Mouse (Mus musculus): ENCODE data around the gene Sox5.

Sox5 gene

DNA sequence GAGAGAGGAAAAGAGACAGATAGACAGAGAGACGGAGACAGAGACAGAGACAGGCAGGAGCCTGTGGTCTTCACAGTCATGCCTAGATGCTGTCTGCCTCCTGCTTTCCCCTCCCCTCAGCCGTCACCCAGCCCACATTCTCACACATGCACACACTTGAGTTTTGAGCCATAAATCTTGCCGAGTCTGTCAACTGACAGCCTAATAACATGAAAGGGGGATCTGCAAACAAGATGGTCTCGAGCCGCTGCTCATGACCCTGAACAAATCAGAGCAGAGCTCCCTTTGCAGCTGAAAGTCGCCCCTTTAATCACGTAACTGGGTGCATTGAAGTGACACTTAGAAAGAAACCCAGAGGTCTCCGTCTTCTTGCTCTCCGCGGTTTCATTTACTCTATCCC, 383.7 kb downstream of the Sox5 start:
- no peak for DNase-seq (ENCODE audit: low spot score)

DNA sequence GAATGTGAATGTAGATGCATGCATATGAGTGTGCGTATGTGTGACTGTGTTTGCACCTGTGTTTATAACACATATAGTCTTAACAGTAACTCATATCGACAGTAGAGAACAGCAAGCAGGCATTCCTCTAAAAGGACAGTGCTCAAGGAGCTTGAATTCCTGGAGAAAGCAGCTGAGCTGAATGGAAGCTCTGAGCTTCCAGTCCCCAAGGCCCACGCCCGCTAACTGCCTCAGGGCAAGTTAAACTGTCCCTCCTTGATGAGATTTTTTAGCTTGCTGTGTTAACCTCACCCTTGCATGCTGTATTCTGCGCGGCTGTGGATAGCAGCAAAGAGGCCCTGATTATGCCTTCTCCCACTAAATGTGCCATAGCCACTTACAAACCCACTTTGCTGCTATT, 388.6 kb downstream of the Sox5 start:
- no peak for DNase-seq (ENCODE audit: low spot score)

DNA sequence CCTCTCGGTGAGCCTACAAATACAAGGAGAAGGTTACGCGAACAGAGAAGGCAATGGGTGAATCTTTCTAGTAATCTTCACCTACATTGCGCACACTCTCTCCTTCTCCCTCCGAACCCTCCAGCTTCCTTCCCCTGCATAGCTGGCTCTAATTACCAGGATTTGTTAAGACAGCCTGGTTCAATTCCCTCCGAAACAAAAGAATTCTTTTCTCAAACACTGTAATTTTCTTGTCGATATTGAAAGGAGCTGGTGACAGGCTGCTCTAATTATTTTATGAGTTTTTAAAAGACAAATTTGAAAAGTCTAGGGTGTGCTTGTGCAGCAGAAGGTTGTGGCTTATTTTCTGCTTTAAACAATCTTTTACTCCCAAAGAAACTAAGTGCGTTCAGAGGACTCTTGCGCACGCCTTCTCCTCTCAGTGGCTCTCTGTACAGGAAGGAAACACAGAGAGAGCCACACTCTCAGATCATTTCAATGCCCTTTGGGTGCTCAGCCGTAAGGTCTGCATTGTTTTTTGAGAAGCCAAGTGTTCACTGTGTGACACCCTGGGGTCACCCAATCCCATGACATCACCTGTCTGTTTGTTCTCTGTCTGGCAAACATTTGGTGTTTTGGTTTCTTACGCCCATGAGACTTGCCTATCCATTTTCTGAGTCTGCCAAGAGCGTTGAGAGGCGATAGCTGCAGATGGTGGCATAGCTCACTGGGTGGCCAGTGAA, 392.3 kb downstream of the Sox5 start:
- no peak for DNase-seq (ENCODE audit: low spot score)

DNA sequence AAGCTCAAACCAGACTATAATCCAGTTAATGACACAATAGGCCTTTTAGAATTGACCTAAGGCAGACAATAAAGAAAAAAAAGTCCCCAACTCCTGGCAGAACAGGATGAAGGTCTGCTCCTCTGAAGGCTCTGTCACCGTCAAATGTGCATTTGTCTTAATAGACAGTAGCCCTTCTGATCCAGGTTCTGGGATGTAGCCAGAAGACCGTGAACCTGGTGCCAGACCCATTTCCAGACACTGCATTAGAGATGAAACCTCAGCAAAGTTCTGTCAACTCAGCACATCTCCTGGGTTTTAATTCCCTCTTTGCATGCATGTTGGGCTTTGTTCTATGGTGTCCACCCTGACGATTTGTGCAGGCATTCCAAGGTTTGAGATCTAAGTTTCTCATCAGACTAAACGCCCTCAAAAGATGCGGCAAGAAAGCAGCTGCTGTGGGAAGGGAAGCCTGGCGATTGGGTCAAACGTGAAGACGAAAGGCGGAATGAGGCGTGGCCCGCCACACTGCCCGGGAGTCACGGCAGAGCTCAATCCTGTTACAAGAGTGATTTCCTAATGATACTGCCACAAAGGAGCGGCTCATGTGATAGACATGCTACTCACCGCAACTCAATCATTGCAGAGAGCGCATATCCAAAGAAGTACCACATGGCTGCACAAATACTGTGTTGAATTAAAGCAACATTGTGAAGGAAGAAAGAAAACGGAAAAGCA, 394.1 kb downstream of the Sox5 start:
- DNase-seq (ENCODE audit: low spot score) = no peak

DNA sequence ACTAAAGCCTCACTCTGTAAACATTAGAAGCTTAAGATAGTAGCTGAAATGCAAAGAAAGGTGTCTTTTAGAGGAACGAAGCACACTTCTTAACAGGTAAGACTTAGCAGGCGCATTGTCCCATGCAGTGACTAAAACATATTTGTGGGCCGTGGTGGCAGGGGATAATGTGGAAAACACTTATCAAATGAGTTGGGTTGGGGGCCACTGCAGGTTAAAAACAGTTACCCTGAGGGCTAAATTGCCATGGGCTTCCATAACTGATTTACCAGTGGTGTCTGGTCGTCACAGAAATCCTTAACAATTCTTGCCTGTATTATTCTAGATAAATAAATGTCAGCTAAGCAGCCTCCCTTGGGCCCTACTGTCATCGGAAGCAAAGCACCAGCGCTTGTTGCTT, 401.1 kb downstream of the Sox5 start:
- no peak for DNase-seq (ENCODE audit: low spot score)

DNA sequence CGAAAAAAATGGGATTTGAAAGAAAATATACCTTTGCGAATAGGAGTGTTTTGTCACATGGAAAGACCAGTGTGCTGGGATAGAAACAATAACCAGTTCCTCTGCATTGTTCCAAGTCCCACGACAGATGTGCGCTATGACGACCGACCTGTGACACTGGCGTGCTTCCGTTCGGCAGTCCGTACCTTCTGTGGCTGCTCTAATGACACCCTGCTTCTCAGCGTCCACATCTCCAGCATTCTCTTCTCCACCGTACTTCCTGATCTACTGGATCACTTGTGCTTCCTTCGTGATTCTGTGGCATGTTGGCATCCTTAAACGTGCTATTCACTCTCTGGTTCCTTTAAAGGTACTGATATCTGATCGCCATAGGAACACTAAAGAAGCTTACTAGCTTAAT, 401.6 kb downstream of the Sox5 start:
- DNase-seq (ENCODE audit: low spot score) = no peak

DNA sequence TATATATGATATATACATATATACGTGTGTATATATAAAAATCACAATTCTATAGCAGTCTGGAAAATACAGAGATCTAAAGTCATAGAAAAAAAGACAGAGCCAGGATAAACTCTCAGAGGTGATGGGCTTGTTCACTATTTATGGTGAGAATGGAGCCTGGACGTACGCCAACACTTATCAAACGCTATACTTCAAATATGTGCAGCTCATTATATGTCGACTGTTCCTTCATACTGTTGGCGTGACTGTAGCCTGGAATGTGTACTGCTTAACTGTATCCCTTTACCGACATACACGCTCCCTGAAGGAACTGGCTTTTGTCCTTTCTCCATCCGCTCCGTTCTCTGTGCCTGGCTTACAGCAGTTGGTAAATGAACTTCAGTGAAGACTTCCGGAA, 407.0 kb downstream of the Sox5 start:
- DNase-seq (ENCODE audit: low spot score) = no peak

DNA sequence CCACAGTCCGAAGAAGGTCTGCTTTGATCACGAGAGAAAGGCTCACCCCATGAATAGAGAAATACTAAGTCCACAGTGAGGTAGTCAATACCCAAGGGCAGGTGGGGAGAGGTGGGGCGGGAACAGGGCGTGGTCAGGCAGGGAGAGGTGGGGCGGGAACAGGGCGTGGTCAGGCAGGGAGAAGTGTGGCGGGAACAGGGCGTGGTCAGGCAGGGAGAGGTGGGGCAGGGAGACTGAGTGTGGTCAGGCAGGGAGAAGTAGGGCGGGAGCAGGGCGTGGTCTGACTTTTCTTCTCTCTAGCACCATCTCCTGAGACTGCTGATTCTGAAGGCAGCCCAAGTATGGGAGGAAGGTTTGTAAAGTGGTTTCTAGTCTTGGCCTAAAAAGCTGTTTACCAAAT, 411.1 kb downstream of the Sox5 start:
- DNase-seq (ENCODE audit: low spot score) = no peak

DNA sequence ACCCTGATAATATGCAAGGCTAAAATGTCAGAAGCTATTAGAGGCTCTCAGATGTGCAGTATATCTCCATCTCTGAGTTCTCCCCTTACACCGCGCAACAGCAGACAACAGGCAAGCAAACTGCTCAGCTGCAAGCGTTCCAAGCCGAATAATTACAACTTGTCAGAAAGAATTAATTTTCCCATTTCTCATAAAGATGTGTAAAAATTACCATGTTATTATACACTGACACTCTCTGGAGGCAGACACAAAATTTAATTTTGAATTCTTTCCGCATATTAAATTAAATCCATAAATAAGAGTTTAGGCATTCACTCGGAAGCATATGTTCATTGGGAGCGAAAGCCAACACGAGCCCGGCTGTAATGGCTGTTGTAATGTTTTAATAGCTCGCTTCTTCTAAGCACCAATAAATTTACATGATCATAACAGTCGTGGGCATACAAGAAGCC, 414.1 kb downstream of the Sox5 start:
- no peak for DNase-seq (ENCODE audit: low spot score)

DNA sequence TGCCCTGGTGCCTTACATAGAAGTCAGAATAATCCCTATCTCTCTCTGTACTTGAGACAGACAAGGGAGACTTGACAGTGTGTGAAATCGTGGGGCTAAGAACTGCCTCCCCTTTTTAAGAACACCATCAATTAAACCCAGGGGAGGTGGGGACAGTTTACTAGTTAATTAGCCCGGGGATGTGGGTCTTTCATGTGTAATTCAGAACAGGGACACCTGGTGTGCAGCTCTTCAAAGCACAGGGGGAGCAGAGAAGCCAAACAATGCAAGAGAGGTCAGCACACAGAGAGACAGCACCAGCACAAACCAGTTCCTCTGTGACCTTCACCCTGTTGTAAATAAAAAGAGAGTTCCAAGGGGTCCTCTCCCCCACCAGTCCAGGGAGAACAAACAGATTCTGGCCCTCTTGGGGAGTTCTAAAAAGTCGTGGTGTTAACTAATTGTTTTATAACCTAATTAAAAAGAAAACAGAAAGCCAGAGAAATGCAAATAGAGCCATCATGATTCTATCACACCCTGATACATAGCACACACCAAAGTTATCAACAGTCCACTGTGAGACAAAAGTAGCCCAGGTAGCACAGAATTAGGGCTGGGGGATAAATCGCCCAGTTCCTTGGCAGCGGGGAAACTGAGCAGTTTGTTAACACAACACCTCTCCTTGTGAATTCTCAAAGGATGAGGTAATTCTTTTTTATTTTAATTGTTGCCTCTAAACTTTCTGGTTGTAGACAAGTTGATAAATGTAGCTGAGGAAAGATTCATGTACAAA, 420.3 kb downstream of the Sox5 start:
- DNase-seq (ENCODE audit: low spot score) = no peak

DNA sequence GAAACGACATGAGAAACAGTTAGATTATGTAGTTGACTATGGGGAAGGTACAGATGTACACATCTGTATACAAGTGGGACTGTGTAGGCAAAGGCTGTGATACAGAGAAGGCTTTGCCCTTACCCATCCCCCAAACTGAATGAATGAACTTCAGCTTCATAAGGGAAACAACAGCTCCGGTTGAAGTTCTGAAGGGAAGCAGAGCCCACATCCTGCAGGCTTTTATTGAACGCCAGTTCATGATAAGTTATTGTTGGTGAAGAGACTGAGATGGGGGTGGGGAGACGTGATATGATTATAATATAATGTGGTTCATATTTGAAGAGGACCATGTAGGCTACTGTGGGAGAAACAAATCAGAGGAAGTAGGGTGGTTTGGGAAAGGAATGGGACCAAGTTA, 424.7 kb downstream of the Sox5 start:
- DNase-seq (ENCODE audit: low spot score) = no peak

DNA sequence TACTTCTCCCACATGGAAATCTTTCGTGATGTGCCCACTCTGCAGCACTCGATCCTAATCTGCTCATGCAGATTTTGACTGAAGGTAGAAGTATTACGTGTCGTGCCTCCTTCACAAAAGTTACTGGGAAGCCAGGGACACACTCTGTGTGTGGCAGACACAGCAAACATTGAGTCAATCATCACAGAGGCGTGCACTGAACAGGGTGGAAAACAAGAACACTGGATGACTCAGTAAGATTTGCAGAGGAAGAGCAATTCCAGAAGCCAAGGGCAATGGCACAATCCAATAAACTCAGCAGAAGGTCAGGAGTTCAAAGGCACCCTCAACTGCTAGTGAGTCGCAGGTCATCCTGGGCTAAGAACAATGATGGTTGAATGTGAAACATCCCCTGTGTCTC, 430.7 kb downstream of the Sox5 start:
- no peak for DNase-seq (ENCODE audit: low spot score)

DNA sequence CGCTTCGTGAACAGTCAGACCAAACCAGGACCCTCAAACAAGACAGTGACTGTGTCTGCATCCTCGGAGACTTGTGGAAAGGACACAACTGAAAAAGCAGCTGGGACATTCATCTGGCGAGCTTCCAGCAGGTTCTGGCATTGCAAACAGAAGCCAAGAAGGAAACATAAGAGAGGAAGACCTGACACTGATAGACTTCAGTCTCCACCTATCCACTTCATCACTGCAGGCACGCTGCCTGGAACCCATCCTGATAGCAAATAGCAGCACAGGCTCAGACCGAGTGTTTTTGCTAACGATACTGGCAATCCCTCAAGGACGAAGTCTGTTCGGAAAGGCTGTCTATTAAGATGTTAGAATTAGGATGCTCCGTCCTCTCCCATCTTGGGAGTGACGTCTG, 438.4 kb downstream of the Sox5 start:
- DNase-seq (ENCODE audit: low spot score) = peak; percentile 46

DNA sequence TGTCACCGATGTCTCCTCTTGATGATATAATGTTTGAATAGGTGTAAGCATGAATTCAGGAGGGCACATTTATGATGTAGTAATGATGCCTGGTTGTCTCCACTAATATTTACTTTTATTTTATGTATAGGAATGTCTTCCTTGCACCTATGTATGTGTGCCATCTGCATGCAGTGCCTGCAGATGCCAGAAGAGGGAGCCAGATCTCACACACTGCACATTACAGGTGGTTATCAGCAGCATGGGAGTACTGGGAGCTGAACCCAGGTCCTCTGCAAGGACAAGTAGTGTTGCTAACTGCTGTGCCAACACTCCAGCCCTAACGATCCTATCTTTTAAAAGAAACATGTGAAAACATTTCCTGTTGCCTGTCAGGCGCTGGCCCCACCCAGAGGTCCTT, 442.2 kb downstream of the Sox5 start:
- DNase-seq (ENCODE audit: low spot score) = no peak

DNA sequence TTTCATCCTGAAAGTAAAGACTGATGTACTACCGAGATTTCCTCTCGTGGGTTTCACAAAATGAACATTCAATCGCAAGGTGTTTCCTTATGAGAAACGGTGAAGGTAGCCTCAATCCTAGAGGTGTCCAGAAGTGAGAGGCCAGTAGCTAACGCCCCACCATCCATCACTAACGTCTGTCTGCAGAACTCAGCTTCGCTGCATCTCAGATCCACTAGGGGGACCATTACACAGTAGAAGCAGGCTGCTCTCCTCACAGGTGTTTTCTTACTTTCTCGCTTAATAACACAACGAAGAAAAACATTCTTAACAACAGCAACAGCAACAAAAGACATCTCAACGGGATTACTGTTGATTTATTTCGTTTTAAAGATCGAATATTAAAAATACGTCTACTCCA, 442.8 kb downstream of the Sox5 start:
- DNase-seq (ENCODE audit: low spot score) = no peak

DNA sequence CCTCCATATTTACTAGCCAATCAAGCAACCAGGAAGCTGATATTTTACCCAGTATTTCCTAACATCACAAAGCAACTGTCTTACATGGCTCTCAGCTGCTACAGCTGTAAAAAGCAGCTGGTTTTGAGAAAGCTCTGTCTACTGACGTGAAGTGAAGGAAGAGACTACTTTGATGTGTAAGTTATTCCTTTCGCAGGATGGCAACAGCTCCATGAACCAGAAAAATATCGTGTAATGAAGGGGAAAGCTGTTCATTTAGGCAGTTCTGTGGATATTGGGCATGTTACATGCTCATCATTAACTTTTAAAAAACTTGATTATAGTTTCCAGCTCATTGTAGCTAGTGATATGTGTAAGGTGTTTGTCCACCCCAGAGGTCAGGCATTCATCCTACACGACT, 443.6 kb downstream of the Sox5 start:
- DNase-seq (ENCODE audit: low spot score) = no peak

DNA sequence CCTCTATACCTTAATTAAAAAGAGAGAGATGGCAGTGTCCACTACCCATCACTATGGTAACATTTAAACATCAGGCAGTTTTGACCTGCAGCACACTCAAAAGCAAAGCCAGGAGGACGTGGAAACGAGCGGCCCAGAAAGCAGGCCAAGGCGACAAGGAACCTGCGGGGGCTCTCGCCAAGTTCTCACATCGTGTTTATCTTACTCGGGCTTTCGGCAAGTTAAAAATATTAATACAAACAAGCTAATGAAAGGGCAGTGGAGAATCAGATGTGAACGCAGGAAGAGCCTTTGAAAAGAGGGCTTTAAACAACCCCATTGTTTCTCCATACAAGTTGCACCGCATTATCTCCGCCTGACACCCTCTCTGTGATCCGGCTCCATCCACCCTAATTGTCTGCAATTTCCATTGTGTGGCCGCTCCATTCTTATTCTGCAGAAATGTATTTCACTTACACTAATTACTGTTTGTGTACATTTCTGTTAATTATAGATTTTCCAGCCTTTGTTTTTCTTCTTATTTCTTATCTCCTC, 444.3 kb downstream of the Sox5 start:
- no peak for DNase-seq (ENCODE audit: low spot score)

DNA sequence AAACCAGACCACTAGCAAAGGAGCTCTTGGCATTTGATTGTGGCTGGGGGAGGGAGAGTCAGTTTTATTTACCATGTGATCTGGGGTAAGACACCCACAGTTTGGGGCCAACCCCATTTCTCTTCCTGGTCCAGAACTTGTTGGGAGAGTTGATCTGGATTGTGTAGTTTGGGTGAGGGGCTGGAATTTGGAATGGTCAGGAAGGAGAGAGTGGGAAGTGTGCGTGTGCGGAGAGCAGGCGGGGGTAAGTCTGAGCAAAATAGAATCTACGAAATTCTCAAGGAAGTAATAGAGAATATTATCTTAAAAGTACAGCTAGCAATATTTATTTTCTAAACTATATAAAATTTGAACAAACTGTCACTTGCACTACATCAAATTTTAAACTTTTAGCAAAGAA, 445.0 kb downstream of the Sox5 start:
- DNase-seq (ENCODE audit: low spot score) = no peak

DNA sequence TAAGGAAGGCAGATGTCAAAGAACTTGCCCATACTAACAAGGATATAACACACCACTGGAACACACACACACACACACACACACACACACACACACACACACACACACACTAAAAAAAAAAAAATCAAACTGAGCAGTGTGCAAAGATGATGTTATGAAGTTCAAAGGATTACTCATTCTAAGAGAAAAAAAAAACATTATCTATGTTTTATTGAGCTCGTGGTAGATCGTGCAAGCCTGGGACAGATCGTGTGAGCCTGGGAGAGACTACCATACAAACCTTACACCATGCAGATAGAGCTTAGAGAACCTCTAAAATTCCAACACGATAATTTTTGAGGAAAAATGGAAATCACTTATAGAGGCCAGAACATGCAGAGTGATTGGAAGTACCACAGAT, 448.6 kb downstream of the Sox5 start:
- DNase-seq (ENCODE audit: low spot score) = no peak

DNA sequence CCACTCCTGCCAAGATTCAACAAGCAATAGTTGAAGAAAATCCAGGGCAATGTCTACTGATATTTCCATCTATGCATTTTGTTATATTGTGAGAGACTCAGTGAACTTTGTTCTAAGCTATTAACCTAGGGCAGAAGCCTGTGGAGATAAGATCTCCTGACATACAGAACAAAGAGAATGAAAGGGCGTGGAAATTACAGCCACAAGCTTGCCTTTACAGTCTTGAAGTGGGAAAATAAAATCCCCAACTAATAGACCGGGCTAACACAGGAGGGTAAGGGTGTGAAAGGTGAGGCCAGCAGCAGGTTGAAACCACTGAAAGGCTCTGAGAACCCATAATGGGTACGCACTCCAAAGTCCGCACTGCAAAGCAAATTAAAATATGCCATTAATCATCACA, 449.8 kb downstream of the Sox5 start:
- DNase-seq (ENCODE audit: low spot score) = peak; percentile 5

DNA sequence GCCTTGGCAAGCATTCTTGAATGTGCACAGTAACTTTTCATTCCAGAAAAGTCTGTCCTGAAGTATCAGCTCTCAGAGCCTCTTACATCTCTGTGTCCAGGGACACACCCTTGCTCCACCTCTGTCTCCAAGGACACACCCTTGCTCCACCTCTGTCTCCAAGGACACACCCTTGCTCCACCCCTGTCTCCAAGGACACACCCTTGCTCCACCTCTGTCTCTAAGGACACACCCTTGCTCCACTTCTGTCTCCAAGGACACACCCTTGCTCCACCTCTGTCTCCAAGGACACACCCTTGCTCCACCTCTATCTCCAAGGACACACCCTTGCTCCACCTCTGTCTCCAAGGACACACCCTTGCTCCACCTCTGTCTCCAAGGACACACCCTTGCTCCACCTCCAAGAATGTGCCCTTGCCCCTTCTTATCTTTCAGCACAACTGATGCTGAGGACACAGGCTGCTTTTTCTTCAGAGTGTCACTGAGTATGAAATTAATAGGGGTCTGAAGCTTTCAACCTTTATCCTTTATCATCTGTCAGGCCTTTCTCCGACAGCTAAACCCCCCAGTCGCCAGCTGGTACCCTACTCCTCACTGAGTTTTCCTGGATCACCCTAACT, 452.4 kb downstream of the Sox5 start:
- DNase-seq (ENCODE audit: low spot score) = no peak

DNA sequence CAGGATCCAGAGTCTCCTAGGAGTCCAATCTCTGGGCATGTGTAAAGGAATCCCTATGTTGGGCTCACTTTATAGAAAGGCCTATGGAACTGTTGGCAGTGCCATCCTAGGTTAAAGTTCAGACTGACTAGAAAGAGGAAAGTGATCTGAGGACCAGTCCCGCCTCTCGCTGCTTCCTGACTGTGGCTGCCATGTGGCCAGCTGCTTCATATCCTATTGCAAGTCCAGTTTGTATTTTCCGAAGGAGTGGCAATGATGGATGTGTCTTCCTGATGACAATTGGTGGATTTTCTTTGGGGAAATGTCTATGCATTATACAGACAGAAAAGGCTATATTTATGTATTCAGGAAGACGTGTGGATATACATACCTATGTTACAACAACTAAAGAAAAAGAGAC, 453.0 kb downstream of the Sox5 start:
- no peak for DNase-seq (ENCODE audit: low spot score)
